Mouse (Mus musculus) retina, adult 2 months (tissue): ENCODE measurements around the gene Hist1h3c.
A peak's percentile ranks its signal among the peaks of the same experiment; 100 is the strongest.
"Not testable (repeated sequence)": the region's sequence is repeated elsewhere in the genome, so short reads cannot be mapped to it uniquely, and the experiment has no call there.

ENCODE experiments used
- DNase-seq: peaks from one replicate; pipeline ENCODE4 v3.0.0-alpha.2; 2012; ENCODE audit warnings: low read depth, low spot score

Gene Hist1h3c

DNA sequence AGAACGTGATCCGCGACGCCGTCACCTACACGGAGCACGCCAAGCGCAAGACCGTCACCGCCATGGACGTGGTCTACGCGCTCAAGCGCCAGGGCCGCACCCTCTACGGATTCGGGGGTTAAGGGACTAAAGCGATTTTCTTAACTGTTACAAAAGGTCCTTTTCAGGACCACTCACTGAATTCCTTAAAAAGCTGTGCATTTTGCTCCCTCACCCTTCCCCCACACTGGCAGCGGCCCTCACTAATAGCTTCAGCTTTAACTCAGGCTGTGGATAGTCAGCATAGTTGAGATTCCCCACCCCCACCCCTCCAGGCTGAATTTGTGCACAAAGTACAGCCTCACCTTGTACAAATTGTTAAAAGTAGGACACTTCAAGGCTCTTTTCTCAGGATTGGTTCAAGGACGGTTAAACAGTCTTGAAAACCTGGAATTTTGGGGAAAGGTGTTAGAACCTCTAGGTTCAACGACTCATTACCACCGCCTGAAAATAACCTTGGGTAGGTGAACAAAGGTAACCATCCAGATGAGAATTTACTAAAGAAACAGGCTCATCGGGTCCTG is 11.9 kb upstream of the Hist1h3c start:
- no peak for DNase-seq

DNA sequence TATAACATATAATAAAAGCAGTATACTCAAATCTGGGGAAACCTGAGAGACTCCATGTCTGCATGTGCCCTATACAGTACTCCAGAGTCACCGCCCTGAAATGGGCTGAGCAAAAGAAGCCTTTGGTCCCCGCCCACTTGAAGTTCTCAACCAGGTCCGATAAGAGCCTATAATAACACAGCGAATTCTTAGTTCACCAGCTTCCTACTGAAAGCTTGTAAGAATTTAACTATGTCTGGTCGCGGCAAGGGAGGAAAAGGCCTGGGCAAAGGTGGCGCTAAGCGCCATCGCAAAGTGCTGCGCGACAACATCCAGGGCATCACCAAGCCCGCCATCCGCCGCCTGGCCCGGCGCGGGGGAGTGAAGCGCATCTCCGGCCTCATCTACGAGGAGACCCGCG is 11.4 kb upstream of the Hist1h3c start, which contains the start of gene Hist1h4b:
Hist1h4b (plus strand) TSS at position 224 of the 400 bp plus-strand sequence.
- peak; percentile 83 for DNase-seq

DNA sequence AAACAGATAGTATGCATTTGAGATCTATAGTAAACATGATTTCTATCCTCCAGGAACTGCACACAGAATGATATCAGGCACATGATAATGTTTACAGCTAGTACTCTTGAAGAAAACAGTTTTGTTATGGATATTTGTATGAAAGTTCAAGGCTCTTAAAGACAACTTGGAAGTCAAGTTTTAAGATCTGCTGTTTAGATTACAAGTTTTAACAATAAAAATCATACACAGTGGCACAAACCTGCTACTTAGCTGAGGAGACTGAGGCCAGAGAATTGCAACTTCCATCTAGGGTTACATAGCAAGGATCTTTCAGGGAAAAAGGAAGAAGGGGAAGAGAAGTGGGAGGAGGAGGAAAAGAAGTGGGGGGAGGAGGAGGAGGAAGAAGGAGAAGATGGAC is 9.6 kb upstream of the Hist1h3c start:
- DNase-seq = no peak

DNA sequence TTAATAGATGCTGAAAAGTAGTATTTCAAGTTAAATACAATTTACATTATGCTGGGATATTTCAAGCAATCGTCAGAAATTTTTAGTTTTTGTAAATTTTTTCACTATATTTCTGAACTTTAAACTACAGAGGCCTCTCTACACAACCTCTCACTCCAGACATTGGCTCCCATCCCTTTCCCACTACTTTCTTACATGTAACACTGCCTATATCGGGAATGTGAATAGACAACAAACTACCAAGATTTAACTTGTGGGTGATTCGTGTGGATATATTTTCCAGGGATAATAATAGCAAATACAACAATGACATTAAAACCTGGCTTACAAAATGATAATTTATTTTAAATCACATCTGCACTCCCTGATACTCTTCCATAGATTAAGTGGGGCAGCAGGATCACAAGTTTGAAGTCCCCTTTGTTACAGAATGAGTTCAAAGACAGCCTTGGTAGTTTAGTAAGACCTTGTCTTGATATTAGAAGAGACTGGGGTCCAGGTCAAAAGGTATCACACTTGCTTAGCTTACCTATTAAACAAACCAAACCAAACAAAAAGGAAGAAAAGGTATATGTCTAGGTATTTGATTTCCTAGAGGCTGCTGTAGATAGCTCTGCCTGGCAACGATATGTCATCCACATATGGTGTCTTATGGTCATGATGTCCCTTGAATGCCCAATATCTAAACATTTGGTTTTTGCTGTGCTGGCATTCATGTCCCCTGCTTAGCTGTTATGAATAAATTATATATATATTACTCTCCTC is 8.1 kb upstream of the Hist1h3c start:
- DNase-seq = no peak

DNA sequence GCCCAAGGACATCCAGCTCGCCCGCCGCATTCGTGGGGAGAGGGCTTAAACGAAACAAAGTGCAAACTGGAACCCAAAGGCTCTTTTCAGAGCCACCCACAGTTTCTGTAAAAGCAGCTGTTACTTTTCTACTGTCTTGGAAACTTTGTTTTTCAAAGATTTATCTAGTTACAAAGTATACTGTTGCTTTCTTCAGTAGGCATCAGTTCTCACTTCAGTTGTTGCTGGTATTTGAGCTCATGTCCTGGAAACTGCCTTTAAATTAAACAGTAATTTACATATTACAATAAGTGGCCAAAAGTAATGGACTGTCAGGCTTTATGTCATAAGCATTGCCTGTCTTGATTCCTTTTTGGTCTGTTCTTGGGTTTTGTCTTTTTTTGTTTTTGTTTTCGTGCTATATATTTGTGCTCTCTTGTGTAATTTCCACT is 7.4 kb upstream of the Hist1h3c start:
- DNase-seq = no peak

DNA sequence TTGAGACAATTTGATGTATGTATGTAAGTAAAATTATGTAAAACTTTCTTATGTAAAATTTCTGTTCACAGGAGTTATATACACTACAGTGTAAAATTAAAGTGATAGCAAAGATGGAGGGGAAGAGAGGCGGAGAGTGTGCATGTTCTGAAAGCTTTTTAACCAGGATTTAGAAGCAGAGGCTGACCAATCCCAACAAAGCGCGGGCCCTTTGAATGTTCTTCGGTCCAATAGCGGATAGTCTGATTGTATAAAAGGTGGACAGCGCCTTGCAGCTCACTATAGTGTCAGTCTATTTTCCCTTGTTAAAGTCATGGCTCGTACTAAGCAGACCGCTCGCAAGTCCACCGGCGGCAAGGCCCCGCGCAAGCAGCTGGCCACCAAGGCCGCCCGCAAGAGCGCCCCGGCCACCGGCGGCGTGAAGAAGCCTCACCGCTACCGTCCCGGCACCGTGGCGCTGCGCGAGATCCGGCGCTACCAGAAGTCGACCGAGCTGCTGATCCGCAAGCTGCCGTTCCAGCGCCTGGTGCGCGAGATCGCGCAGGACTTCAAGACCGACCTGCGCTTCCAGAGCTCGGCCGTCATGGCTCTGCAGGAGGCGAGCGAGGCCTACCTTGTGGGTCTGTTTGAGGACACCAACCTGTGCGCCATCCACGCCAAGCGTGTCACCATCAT is 6.8 kb upstream of the Hist1h3c start, which contains the start of gene Hist1h3b:
Hist1h3b (plus strand) TSS at position 201 of the 675 bp plus-strand sequence.
- DNase-seq = peak; percentile 67

DNA sequence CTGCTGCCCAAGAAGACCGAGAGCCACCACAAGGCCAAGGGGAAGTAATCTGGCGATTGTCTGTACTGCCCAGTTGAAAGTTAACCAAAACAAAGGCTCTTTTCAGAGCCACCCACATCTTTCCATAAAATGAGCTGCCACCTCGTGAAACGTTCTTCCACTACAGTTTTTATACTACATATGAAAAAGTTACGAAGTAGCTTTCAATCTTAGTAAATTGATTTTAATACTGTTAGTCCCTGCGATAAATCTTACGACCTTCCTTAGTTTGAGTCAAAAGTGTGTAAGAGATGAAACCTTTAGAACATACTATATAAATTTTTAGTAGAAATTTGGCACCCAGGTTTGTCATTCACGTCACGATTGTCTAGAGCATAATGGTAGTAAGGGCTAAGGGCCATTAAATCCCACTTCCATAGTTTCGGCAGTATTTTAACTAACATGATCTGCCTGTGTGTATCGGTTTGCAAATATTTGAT is 6.1 kb upstream of the Hist1h3c start:
- DNase-seq = no peak

DNA sequence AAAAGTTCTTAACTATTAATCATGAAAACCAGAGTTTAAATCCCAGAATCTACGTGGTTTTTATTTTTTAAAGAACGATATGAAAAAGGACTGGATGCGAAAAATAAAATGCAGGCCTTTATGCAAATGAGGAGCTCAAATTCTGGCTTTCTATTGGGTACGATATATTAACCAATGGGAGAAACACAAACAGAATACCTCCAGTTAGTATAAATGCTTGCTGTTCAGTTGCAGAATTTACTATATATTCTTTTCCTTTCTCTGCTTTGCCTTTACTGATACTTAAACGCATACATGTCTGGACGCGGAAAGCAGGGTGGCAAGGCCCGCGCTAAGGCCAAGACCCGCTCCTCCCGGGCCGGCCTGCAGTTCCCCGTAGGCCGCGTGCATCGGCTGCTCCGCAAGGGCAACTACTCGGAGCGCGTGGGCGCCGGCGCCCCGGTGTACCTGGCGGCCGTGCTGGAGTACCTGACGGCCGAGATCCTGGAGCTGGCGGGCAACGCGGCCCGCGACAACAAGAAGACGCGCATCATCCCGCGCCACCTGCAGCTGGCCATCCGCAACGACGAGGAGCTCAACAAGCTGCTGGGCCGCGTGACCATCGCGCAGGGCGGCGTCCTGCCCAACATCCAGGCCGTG is 5.6 kb upstream of the Hist1h3c start, which contains the start of gene Hist1h2ab:
Hist1h2ab (plus strand) TSS at position 288 of the 639 bp plus-strand sequence.
- not testable (repeated sequence) for DNase-seq

DNA sequence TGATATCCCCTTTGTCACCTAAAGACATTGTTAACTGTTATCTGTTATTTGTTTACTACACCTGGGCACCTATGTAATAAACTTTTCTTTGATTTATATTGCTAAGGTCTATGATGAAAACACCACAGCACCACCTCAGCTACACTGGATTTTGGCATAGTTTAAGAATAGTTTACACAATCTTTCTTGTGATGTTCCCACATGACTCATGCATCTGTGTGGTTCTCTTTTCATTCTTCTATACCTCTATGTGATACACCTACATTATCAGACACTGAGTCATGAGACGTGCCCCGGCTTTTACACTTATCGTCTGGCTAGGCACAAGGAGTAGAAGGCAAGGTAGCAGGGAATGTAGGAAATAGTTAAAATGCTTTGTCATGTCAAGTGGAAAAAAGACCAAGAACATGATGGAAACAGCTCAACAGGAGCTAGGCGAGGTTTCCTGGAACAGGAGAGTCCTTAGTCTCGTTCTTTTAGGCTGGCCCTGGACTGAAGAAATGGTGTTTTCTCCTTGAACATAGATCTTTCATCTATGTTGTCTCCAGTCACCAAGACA is 4.2 kb upstream of the Hist1h3c start:
- DNase-seq = no peak

DNA sequence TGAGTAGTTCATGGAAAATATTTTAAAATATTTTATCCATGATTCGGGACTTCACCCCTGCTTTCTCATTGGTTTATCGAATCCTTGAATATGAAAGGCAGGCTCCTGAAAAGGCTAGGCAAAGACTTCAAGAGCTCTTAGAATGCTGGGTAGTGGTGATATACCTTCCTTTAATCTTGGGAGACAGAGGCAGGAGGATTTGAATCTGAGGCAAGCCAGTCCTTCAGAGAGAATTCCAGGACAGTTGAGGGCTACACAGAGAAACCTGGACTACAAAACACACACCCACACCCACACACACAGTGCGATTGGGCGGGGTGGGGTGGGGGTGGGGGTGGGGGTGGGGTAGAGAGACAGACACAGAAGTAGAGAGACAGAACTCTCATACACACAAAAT is 2.5 kb upstream of the Hist1h3c start:
- no peak for DNase-seq

DNA sequence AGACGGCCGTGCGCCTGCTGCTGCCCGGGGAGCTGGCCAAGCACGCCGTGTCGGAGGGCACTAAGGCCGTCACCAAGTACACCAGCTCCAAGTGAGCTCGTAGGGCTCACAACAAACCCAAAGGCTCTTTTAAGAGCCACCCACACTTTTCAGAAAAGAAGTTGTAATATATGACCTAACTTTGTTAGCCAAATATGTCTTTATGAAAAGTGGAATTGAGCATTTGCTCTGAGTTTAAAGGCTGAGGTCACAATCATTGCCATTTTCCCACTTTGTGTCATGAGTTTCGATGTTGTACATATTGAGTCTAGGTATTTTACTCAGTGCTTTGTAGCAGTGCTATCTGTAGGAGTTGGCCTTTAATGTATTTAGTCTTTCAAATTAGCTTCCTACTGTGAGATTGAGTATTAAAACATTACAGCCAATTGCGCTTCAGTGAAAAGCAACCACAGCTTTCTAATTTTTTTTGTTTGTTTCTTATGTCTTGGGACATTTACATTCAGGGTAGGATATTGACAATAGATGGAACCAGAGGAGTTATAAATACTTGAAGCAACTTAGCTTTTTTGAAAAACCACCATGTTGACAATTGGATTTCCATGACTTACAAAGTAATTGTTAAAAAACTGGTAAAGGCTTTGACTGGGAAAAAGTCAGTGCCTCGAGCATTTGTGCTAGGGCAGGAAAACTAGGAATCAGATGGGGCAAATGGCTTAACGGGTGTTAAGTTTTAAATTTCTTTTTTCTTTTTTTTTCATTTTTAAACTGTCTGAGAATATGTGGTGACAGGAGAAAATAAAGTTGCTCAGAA is 1.9 kb upstream of the Hist1h3c start:
- no peak for DNase-seq

DNA sequence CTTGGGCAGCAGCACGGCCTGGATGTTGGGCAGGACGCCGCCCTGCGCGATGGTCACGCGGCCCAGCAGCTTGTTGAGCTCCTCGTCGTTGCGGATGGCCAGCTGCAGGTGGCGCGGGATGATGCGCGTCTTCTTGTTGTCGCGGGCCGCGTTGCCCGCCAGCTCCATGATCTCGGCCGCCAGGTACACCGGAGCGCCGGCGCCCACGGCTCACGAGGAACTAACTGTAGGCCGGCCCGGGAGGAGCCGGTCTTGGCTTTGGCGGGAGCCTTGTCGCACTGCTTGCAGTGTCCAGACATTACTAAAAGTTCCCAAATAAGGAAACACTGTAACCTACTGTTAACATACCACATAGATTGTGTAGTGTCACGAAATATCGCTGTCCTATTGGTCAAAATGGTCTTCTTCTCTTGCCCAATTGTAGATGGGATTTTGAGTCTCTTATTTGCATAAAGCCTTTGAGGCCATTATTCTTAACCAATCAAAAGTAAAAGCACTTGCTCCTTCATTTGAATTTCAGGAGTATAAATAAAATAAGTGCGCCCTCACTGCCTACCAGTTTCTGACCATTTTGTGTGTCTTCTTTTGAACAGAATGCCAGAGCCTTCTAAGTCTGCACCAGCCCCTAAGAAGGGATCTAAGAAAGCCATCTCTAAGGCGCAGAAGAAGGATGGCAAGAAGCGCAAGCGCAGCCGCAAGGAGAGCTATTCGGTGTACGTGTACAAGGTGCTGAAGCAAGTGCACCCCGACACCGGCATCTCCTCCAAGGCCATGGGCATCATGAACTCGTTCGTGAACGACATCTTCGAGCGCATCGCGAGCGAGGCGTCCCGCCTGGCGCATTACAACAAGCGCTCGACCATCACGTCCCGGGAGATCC is 1.0 kb upstream of the Hist1h3c start, which contains the start of gene Hist1h2bb:
Hist1h2bb (plus strand) TSS at position 534 of the 880 bp plus-strand sequence.
- DNase-seq = peak; percentile 82

DNA sequence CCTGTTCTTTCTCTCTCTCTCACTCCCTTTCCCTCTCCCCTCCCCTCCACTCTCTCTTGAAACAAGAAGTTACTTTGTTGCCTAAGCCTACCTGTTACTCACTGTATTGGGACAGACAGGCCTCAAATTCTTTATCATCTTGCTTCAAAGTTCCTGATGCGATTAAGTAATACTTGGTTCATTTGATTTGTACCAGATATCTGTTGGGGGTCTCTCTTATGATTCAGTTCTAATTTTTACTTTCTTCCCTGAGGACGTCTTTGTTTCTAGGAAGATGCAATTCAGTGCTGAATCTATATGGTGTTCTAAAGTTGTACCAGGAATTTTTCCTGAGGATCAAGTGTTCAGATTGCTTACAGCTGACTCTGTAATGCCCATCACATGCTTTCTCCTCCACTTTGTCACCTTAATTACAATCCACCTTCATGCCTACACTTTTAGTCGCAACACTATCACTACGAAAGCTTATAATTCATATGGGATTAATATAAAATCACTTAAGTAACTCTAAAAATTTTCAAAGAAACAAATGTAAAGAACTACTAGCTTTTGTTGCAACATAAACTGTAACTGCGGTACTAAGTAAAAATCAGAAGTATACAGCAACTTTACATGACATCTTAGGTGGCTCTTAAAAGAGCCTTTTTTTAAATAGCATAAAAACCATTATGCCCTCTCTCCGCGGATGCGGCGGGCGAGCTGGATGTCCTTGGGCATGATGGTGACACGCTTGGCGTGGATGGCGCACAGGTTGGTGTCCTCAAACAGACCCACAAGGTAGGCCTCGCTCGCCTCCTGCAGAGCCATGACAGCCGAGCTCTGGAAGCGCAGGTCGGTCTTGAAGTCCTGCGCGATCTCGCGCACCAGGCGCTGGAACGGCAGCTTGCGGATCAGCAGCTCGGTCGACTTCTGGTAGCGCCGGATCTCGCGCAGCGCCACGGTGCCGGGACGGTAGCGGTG is 701 bp downstream of the Hist1h3c start:
- DNase-seq = no peak

DNA sequence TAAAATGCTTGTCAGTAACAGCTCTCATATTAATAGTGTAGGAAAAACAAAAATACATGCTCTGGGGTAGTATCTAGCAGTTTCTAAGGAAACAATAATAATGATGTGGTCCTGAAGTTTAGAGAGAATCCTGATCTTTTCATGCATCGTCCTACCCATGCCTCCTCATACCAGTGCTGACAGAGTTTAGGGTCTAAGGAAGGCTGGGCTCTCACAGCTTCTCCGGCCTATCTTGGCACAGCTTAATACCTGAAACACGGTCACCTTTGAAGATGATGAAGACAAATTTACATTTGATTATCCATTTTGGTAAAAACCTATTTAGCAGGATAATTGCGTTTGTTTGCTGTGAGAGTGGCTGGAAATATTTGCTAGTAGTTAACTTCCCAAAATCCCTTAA is 1.4 kb downstream of the Hist1h3c start:
- DNase-seq = no peak

DNA sequence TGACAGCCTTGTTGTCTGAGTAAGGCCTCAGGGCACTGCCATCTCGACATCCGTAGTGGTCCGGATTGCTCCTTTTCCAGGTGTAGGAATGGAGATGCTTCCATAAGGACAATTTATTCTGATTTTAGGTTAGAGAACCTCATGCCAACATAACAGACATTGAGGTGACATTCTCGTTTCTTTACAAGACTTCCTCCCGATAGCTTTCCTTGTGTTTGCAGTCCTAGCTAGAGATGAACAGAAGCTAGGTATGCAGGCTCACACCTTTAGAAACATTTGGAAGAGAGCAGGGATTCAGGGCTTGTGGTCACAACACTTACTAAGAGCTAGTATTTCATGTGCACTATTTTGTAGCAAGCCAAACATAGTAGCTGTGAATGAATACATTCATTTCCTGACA is 2.2 kb downstream of the Hist1h3c start:
- no peak for DNase-seq

DNA sequence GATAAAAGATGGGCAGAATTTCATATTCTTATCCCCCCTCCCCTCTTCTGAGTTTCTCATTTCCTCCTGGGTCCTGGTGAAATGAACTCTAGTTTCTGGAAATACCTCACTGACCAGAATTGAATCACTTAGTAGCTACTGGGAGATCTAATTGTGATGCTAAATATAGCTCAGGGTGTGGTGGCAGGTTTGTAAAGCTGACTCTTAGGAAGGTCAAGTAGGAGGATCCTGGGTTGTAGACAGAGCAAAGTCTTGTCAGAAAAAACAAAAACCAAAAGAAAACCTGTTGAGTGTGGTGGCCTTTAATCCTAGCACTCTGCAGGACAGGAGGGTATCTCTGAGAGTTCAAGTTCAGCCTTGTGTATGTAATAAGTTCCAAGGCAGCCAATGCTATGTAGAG is 3.4 kb downstream of the Hist1h3c start:
- no peak for DNase-seq

DNA sequence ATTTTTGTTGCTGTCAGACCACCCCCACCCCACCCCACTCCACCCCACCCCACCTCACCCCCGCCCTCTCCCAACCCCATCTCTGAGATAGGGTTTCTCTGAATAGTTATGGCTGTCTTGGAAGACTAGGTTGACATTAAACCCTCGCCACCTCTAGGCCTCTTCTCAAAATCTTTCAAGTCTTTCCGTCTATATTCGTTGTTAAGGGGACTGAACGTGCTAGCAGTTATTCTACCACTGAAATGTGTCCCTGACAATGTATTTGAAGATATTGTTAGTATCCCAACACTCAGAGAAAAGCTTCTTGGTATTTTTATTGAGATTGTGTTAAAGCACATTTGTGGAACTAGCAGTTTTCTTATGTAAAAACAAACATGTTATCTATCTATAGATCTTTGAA is 4.5 kb downstream of the Hist1h3c start:
- DNase-seq = no peak

DNA sequence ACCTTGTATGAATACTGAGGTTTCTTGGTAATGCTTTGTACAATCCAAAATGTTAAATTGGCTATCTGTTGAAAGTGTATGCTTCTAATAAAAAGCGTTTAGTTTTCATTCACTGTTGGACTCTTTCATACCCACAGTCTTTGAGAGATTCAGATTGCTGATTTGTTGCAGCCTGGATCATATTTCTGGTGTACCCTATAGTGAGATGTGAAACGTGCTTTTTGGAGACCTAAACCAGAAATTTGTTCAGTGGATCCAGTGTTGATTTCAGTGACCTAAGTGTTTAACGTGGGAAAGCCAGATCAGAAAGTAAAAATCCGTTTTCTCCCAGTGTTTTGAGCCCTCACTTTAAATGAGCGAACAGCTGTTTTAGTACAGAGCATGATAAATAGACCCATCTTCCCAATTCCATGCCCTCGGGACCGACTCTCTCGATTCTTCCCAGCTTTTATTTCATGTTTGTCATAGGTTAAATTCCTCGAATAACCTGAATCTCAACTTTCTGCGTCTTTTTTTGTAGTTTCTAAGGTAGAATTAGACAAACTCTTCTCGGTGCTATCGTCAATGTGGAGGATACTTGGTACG is 5.1 kb downstream of the Hist1h3c start:
- DNase-seq = no peak
